Mouse (Mus musculus): ENCODE data around the gene Gca. TPM values are rescaled to one million over a fixed set of nuclear protein-coding genes. Genes with fewer than 3 reads are reported as not detected.
A peak's percentile ranks its signal among the peaks of the same experiment; 100 is the strongest.

Gca gene
- 10 to 100 TPM; 36.4 to 38.0 TPM for total RNA-seq (2021)

- DNase-seq: peak; percentile 84
Measured at GRCm38 (mm10) chr2:62664135-62664670, at the start of gene Gca. Gene Gca (plus strand): TSS chr2:62664285.

- no peak for DNase-seq
Measured at GRCm38 (mm10) chr2:62618934-62619341, 45.1 kb upstream of the Gca start.

GRCm38 (mm10) chr2:62619679-62620078, 44.4 kb upstream of the Gca start:
- no peak for DNase-seq

- no peak for DNase-seq
Measured at GRCm38 (mm10) chr2:62623024-62623441, 41.1 kb upstream of the Gca start.

GRCm38 (mm10) chr2:62627728-62628127, 36.4 kb upstream of the Gca start:
- no peak for DNase-seq

DNA sequence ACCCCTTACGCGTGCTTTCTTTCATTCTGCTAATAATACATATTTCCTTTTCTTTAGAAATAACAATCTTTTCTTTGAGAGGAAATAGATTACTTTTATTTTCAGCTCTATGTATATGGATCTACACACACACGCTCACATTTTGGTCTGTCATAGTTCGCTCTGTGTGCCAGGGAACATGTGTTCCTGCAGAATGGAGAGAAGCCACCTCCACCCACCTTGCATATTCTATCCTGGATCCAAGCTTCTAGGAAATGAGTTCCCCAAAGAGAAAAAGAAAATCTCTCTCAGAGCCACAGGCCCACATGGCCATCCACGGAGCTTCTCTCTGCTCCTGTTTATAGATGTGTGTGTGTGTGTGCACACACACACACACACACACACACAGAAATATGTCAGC, 35.7 kb upstream of the Gca start:
- no peak for DNase-seq

GRCm38 (mm10) chr2:62630446-62630845, 33.6 kb upstream of the Gca start:
- DNase-seq: peak; percentile 13

DNA sequence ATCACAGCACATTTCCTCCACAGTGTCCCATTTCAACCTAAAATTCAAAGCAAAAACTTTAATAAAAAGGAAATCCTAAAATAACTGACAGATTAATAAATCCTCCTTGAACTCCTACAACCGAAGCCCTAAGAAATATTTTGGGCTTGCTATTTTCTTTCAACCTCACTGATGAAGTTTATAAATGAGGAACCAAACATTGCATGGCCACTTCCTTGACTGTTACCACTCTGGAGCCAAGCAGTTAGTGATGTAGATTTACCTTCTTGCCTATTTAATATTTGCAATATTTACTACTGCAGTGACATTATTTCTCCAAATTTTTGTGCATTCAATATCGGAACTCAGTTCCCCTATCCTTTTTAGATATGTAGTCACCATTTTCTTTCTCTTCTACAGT, 24.2 kb upstream of the Gca start:
- no peak for DNase-seq

GRCm38 (mm10) chr2:62643405-62644305, 20.4 kb upstream of the Gca start:
- peak; percentile 67 for DNase-seq

GRCm38 (mm10) chr2:62644891-62645290, 19.2 kb upstream of the Gca start:
- no peak for DNase-seq

DNA sequence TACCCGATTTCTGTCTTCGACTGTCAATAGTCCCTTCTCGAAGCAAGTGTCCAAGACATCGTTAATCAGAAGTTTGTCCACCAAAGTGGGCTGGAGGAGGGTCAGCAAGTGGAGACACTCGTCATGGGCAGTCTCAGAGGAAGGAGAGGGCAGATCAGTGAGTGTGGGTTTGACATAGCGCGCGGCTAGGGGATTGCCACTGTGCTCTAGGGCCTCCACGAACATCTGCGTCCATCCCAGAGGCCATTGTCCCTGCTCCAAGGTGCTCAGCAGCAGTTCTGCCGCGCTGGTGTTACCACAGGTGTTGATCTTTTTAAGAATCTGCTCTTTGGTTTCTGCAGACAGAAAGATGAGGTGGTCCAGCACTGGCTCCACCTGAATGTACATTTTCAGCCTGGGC, 18.6 kb upstream of the Gca start:
- peak; percentile 5 for DNase-seq

- DNase-seq: peak; percentile 75
Measured at GRCm38 (mm10) chr2:62646014-62646645, 18.0 kb upstream of the Gca start, which contains the start of gene Ifih1. Gene Ifih1 (minus strand): TSS chr2:62646255.

- DNase-seq: no peak
Measured at GRCm38 (mm10) chr2:62646671-62647289, 17.3 kb upstream of the Gca start.

GRCm38 (mm10) chr2:62651890-62652289, 12.2 kb upstream of the Gca start:
- DNase-seq: no peak

DNA sequence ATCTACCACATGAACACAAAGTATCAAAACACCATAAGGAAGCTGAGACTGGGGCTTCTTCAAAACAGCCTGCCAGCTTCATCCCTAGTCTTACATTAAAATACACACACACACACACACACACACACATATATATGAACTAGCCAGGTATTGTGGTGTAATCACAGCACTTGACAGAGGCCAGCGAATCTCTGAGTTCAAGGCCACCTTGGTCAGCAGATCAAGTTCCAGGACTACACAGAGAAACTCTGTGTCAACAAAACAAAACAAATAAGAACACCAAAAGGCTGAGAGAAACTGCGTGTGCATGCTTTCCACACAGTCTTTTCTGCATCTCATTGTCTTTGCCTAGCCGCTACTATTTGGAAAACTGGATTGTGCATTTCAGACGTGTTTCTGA, 11.6 kb upstream of the Gca start:
- DNase-seq: no peak

- DNase-seq: peak; percentile 57
Measured at GRCm38 (mm10) chr2:62654519-62655338, 9.4 kb upstream of the Gca start.

GRCm38 (mm10) chr2:62656072-62656471, 8.0 kb upstream of the Gca start:
- no peak for DNase-seq

DNA sequence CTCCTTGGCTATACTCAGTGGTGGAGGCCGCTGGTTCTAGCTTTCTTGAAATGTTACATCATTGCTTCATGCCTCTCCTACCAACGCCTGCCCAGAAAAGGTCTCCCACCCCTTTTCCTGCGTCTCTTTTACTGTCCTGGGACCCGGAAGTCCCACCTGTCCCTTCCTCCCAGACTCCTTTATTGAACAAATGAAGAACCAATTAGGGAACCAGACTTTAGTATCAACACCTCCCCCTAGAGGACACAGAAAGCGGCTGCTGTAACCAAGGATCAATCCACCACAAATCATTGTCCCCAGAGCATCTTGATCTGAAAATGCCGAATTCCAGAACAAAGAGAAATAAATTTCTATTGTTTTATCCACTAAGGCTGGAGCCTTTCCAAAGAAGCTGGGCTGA, 3.5 kb upstream of the Gca start:
- no peak for DNase-seq

GRCm38 (mm10) chr2:62662560-62662959, 1.5 kb upstream of the Gca start:
- no peak for DNase-seq

DNA sequence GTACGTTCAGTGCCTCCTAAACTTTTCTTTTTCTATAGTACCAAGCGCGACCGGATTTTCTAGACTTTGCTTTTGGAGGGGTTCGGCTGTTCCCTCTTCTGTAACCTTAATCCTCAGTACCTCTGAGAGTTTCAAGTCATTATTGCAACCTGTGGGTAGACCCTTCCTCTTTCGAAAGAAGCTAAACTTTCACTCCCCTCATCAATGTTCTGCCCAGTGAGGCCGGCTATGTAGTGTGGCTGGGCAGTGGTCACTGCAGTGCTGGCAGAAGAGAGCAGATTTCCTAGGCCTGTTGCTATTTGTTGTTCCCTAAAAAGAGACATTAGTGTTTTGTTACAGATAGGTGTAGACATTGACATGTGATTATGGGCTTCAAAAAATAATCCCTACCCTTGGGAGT, 754 bp downstream of the Gca start:
- no peak for DNase-seq

DNA sequence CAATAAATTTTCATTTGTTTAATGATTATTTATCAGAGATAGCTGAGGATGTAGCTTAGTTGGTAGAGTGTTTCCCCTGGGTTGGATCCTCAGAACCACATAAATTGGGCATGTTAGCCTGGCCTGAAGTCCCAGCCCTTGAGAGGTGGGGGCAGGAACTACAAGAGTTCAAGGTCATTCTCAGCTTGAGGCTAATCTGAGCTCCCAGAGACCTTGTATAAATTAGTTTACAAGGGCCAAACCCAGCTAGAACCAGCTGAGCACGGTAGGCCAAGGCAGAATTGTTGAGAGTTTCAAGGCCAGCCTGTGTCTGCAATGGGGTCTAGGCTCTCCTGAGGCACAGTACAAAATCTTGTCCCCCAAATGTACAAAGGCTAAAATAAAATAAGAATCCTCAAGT, 1.5 kb downstream of the Gca start:
- no peak for DNase-seq

DNA sequence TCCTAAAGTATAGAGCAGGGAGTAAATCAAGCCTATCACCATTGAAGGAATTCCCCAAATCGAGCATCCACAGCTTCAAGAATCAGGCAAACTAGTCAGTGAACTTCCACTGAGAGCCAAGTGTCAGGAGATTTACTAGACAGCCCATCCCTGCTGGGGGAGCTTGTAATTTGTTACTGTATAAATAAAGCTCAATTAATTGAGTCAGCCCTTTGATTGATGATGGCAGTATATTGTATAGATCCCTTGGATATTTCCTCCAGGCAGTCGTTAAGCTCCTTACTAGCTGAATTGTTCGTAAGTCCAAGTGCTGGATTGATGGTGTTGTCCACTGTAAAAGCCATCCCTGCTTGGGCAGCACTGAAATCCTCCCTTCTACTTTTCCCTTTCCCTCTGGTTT, 5.8 kb downstream of the Gca start:
- no peak for DNase-seq

Measured in heart, postnatal 4 days (tissue).